Mouse (Mus musculus): Measurements from ENCODE around the gene Ace3.
A peak's percentile ranks its signal among the peaks of the same experiment; 100 is the strongest.

Ace3 gene

GRCm38 (mm10) chr11:105984452-105984851, 10.0 kb upstream of the Ace3 start:
- no peak for DNase-seq

GRCm38 (mm10) chr11:105987446-105987845, 7.0 kb upstream of the Ace3 start:
- no peak for DNase-seq

GRCm38 (mm10) chr11:105989446-105989845, 5.0 kb upstream of the Ace3 start:
- DNase-seq: no peak

GRCm38 (mm10) chr11:105990231-105990630, 4.2 kb upstream of the Ace3 start:
- no peak for DNase-seq

GRCm38 (mm10) chr11:106000062-106000461, 5.6 kb downstream of the Ace3 start:
- no peak for DNase-seq

GRCm38 (mm10) chr11:106001718-106002117, 7.2 kb downstream of the Ace3 start:
- DNase-seq: no peak

- DNase-seq: no peak
Measured at GRCm38 (mm10) chr11:106004576-106004975, 10.1 kb downstream of the Ace3 start.

GRCm38 (mm10) chr11:106005970-106006369, 11.5 kb downstream of the Ace3 start:
- DNase-seq: no peak

- DNase-seq: no peak
Measured at GRCm38 (mm10) chr11:106007821-106008220, 13.3 kb downstream of the Ace3 start, which contains the start of gene Kcnh6. Kcnh6 (plus strand) TSS chr11:106008124.

- no peak for DNase-seq
Measured at GRCm38 (mm10) chr11:106012711-106013110, 18.2 kb downstream of the Ace3 start.

GRCm38 (mm10) chr11:106013556-106014225, 19.2 kb downstream of the Ace3 start:
- DNase-seq: peak; percentile 46

- DNase-seq: no peak
Measured at GRCm38 (mm10) chr11:106016440-106016839, 22.0 kb downstream of the Ace3 start.

GRCm38 (mm10) chr11:106020051-106020763, 25.7 kb downstream of the Ace3 start:
- no peak for DNase-seq

- DNase-seq: no peak
Measured at GRCm38 (mm10) chr11:106025774-106026173, 31.3 kb downstream of the Ace3 start.

- DNase-seq: peak; percentile 54
Measured at GRCm38 (mm10) chr11:106026465-106027151, 32.1 kb downstream of the Ace3 start.

- no peak for DNase-seq
Measured at GRCm38 (mm10) chr11:106027607-106028006, 33.1 kb downstream of the Ace3 start.

- DNase-seq: peak; percentile 46
Measured at GRCm38 (mm10) chr11:106032074-106032473, 37.6 kb downstream of the Ace3 start.

- DNase-seq: peak; percentile 52
Measured at GRCm38 (mm10) chr11:106033491-106033919, 39.0 kb downstream of the Ace3 start.

- DNase-seq: no peak
Measured at GRCm38 (mm10) chr11:106034986-106035385, 40.5 kb downstream of the Ace3 start.

GRCm38 (mm10) chr11:106036548-106037417, 42.3 kb downstream of the Ace3 start, which contains the start of gene Dcaf7:
Dcaf7 (plus strand) TSS chr11:106036872.
- DNase-seq: peak; percentile 98

- DNase-seq: peak; percentile 83
Measured at GRCm38 (mm10) chr11:106037418-106037751, 42.9 kb downstream of the Ace3 start.

- no peak for DNase-seq
Measured at GRCm38 (mm10) chr11:106044349-106044748, 49.9 kb downstream of the Ace3 start.

- DNase-seq: no peak
Measured at GRCm38 (mm10) chr11:106045256-106045655, 50.8 kb downstream of the Ace3 start.
